Mouse (Mus musculus) cerebellum, adult 9-10 months (tissue): ENCODE data around the gene Psd.

Experiments
- DNase-seq: peaks from one replicate; pipeline ENCODE4 v3.0.0; 2022

Psd gene

DNA sequence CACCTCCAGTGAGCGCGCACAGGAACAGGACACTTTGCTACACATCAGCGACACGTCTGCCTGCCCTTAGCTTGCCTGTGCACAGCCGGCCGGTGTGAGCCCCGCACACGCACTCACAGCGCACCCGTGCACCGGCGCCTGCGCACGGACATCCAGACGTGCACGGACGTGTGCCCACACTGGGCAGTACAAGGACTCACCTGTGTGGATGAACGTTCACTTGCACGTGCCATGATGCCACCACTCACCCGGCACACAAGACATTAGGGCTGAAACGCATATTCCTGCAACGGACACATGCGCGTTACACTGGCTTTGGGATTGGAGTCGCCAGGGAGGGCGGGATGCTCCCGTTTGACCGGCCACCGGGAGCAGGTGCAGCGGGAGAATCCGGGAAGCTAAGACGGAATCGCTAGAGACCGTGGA lies 22.0 kb downstream of the Psd start:
- peak; percentile 24 for DNase-seq

DNA sequence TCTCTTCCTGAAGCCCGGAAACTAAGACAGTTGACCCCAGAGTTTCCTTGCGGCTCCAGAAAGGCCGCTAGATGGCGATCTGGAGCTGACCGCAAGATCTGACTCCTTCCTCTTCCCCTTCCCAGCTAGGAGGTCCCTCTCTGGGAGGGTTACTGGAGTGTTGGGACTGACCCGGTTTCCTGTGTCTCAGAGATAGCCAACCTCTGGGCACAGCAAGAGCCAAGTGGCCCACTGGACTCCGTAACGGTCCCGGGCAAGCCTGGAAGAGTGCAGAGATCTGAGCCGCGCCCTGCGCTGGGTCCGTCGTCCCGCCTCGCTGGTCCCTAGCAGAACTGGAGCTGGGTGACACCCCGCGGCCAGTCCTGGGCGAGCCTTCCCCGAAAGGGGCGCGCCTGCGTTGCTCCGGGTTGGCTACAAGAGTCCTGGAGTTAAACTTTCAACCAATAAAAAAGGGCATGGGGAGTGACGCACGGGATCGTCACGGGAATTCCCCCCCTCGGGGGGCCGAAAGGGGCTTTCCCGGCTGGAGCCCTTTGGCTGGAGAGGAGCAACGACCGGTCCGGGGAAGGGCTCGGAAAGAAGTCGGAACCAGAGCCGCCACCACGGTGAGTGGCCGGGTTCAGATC lies 22.6 kb downstream of the Psd start, which contains the start of gene Nfkb2:
Gene Nfkb2 (plus strand): TSS at position 105 of the 626 bp plus-strand sequence.
- DNase-seq: peak; percentile 83

DNA sequence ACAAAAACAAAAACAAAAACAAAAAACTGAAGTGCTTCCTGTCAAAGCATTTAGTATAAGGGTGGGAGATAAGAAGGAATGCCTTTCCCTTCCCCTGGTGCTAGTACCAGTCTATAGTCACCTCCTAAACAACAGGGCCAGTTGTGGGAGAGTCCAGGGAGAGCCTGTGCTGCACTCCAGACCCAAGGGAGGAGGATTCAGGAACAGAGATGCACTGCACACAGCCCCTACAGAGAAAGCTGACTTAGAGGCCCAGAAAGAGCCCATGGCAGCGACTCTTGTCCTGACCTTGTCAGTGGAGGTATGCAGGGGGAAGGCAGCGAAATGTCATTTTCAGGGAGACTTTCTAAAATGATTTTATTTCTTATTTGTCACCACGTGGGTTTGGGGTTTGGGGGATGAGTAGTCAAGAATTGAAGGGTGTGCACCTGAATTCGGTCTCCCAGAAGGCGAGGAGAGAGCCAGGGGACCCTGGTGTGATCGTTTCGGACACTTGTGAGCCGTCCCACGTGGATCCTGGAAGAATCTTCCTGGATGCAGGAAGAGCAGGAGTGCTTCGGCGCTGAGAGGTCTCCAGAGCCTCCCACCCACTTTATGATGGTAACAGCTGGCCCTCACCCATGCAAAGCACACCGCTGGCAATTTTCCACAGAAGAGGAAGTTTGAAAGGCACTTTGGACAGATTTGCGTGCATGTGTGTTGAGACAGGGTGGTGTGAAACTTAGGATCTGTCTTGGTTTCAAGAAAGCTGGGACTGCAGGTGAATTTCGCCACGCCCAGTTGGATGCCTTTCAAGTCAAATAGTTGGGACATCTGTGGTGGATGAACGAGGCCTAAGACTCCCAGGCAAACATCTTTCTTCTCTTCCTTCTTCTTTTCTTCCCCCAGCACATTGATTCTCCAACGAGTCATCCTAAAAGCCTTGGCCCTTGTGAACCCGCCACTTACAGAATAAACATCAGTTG lies 23.4 kb downstream of the Psd start:
- DNase-seq: peak; percentile 42

- DNase-seq: no peak
Observed at GRCm38 (mm10) chr19:46302551-46302950, 24.4 kb downstream of the Psd start.

DNA sequence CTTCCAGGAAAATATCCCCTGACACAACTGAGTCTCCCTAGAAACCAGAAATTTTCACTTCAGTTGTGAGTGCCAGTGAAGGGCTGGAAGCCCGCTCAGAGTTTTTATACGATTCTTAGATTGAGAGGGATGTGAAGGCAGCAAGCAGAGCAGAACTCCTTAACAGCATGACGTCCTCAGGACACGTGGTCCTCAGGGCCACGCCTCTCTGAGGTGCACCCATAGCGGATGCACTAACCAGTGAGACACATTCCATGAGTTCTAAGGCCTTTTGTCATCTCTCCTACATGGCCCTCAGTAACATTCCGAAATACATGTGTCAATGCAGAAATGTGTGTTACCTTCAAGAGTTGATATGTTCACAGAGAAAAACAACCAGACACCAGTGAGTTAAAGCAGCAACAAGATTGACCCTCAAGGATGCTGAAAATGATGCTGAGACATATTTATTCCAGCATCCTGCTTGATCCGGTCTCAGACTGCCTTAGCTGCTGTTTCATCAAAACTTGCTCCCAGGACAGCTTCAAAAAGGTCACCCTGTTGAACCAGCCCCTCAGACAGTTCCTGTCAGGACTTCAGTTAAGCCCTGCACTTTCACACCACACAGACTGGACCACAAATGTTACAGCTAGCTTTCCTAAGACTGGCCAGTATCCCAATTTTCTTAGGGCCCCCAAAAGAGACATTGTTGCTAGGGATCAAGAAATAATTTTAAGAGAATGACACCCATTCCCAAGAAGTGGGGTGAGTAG lies 26.5 kb downstream of the Psd start:
- no peak for DNase-seq

- DNase-seq: no peak
Observed at GRCm38 (mm10) chr19:46296938-46297337, 30.0 kb downstream of the Psd start.

DNA sequence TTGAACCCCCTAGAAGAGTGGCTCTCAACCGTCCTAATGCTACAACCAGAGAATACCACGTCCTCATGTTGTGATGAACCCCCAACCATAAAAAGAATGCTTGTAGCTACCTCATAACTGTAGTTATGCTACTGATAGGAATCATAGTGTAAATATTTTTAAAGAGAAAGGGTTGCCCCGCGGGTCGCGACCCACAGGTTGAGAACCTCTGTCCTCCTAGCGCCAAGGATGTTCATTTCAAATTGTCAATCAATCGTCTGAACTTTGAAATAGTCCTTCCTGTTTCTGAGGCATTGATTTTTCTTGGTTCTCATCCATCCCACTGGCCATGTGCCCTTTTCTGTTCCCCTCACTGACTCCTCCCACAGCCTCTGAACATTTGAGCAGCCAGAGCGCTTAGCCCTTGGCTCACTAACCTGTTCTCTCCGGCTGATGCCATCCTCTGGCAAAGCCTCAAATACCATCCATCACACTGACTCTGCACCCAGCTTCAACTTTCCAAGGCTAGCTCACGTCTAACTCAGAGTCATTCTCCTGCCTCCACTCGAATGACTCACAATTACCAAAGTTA lies 36.3 kb downstream of the Psd start:
- no peak for DNase-seq

DNA sequence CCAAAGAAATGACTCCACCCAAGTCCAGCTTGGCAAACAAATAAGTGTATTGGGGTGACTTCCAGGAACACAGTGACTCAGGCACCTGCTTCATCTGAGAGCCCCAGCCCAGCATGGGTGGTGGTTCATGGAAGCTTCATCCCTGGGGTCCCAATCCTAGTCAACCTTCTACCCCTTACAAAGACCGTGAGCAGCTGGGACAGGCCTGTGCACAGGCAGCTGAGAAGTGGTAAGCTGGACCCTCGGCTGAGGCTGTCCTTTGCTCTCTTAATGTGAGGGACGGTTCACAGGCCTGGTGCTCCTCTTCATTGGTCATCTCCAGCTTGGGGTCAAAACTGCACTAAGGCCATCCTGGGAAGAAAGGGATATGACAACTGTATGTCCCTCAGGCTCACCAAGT lies 39.4 kb downstream of the Psd start:
- no peak for DNase-seq

DNA sequence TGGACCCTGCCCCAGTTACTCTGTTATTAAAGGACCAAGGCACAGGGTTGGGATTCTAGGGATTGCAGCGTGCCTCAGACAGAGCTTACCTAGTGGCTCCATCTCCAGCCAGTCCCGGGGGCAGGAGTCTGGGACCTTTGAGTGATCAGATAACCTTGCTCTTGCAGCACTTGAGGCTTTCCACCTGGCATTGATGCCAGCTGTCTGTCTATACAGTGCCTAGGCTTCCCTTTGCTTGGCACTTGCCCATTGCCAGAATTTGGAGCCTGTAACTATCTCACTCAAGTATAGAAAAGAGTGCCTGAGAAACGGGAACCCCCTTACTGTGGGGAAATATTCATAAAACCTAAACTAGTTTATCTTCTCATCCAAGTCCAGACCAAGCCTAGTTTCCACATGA lies 40.0 kb downstream of the Psd start:
- no peak for DNase-seq

GRCm38 (mm10) chr19:46286047-46286446 lies 40.9 kb downstream of the Psd start:
- peak; percentile 92 for DNase-seq

GRCm38 (mm10) chr19:46285631-46286030 lies 41.3 kb downstream of the Psd start:
- no peak for DNase-seq

- peak; percentile 49 for DNase-seq
Observed at GRCm38 (mm10) chr19:46284686-46285085, 42.3 kb downstream of the Psd start.

GRCm38 (mm10) chr19:46282081-46282849 lies 44.7 kb downstream of the Psd start:
- DNase-seq: no peak

DNA sequence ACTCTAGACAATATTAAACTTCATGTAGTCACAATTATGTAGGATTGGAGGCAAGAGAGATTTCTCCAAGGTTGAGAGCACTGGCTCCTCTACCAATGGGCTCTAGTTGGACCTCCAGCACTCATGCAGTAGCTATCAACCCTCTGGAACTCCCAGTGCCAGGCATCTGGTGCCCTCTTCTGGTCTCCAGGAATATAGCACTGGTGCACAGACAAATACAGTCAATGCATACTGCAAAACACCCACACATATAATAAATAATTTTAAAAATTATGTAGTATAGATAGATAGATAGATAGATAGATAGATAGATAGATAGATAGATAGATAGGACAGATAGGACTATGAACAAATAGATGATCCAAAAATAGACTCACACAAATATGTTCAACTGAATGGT lies 51.6 kb downstream of the Psd start:
- no peak for DNase-seq

- DNase-seq: no peak
Observed at GRCm38 (mm10) chr19:46264762-46265161, 62.2 kb downstream of the Psd start.
